Mouse (Mus musculus) heart, adult 11 months (tissue): ENCODE results near the gene S1pr2.
"Not testable (repeated sequence)": the region's sequence is repeated elsewhere in the genome, so short reads cannot be mapped to it uniquely, and the experiment has no call there.

Experiments used
- DNase-seq: peaks from one replicate; pipeline ENCODE4 v3.0.0; 2022

The S1pr2 gene

GRCm38 (mm10) chr9:20976216-20976960, at the start of gene S1pr2:
TSS of gene S1pr2 (minus strand) at chr9:20976781.
- DNase-seq, result peak; percentile 99

- DNase-seq, result peak; percentile 90
Measured at GRCm38 (mm10) chr9:21025258-21025810, 48.8 kb upstream of the S1pr2 start.

GRCm38 (mm10) chr9:21022726-21023125, 46.1 kb upstream of the S1pr2 start:
- DNase-seq, result no peak

- no peak for DNase-seq
Measured at GRCm38 (mm10) chr9:21022288-21022687, 45.7 kb upstream of the S1pr2 start.

GRCm38 (mm10) chr9:21021363-21021762, 44.8 kb upstream of the S1pr2 start:
- DNase-seq, result no peak

- DNase-seq, result peak; percentile 92
Measured at GRCm38 (mm10) chr9:21018600-21018999, 42.0 kb upstream of the S1pr2 start.

- DNase-seq, result no peak
Measured at GRCm38 (mm10) chr9:21017177-21017575, 40.6 kb upstream of the S1pr2 start.

- DNase-seq, result peak; percentile 95
Measured at GRCm38 (mm10) chr9:21016331-21017176, 40.0 kb upstream of the S1pr2 start.

GRCm38 (mm10) chr9:21015571-21016130, 39.1 kb upstream of the S1pr2 start, which contains the start of gene Icam1:
TSS of gene Icam1 (plus strand) at chr9:21015985.
- peak; percentile 99 for DNase-seq

GRCm38 (mm10) chr9:21014691-21015570, 38.4 kb upstream of the S1pr2 start:
- DNase-seq, result peak; percentile 99

GRCm38 (mm10) chr9:21012368-21012767, 35.8 kb upstream of the S1pr2 start:
- DNase-seq, result no peak

GRCm38 (mm10) chr9:21011846-21012312, 35.3 kb upstream of the S1pr2 start:
- DNase-seq, result peak; percentile 98

GRCm38 (mm10) chr9:21010939-21011541, 34.5 kb upstream of the S1pr2 start:
- not testable (repeated sequence) for DNase-seq

- DNase-seq, result peak; percentile 96
Measured at GRCm38 (mm10) chr9:21010362-21010761, 33.8 kb upstream of the S1pr2 start.

GRCm38 (mm10) chr9:21008007-21008406, 31.4 kb upstream of the S1pr2 start:
- DNase-seq, result no peak

GRCm38 (mm10) chr9:21007313-21007952, 30.9 kb upstream of the S1pr2 start:
- peak; percentile 91 for DNase-seq

- DNase-seq, result peak; percentile 98
Measured at GRCm38 (mm10) chr9:21002627-21003551, 26.3 kb upstream of the S1pr2 start, which contains the start of gene Mrpl4. TSS of gene Mrpl4 (plus strand) at chr9:21002738.

- no peak for DNase-seq
Measured at GRCm38 (mm10) chr9:21002270-21002626, 25.7 kb upstream of the S1pr2 start.

- DNase-seq, result peak; percentile 87
Measured at GRCm38 (mm10) chr9:21001651-21002200, 25.1 kb upstream of the S1pr2 start.

GRCm38 (mm10) chr9:21000811-21001210, 24.2 kb upstream of the S1pr2 start:
- peak; percentile 80 for DNase-seq
